Mouse (Mus musculus) heart, embryonic 12.5 days (tissue): ENCODE results near the gene Tank. TPM values are rescaled to one million over a fixed set of nuclear protein-coding genes. Genes with fewer than 3 reads are reported as not detected.

Source experiments
- ATAC-seq: fragments of 200-750 bp; cut with Nextera tagmentation; 2 replicates; pipeline ENCODE4 v1.8.0; 2017; ENCODE audit warnings: moderate TSS enrichment, moderate library complexity; ENCODE audit not compliant: insufficient number of reproducible peaks, low FRiP score
- H3K27ac ChIP-seq: fragments of 300-500 bp; sonication (generic); 2 replicates; pipeline ENCODE4 v1.5.1; 2016; ENCODE audit warnings: mild to moderate bottlenecking, moderate library complexity; ENCODE audit not compliant: poor library complexity, severe bottlenecking
- H3K27me3 ChIP-seq: fragments of 300-500 bp; sonication (generic); replicated peaks from 2 replicates; pipeline ENCODE4 v1.6.1; 2016; ENCODE audit warnings: mild to moderate bottlenecking, moderate library complexity
- H3K36me3 ChIP-seq: fragments of 300-500 bp; sonication (generic); 2 replicates; pipeline ENCODE4 v1.6.1; 2016; ENCODE audit warnings: mild to moderate bottlenecking, moderate library complexity
- H3K4me1 ChIP-seq: fragments of 300-500 bp; sonication (generic); replicated peaks from 2 replicates; pipeline ENCODE4 v1.6.1; 2016; ENCODE audit warnings: mild to moderate bottlenecking
- H3K4me2 ChIP-seq: fragments of 300-500 bp; sonication (generic); 2 replicates; pipeline ENCODE4 v1.6.1; 2016; ENCODE audit warnings: mild to moderate bottlenecking, moderate library complexity
- H3K4me3 ChIP-seq: fragments of 300-500 bp; sonication (generic); 2 replicates; pipeline ENCODE4 v1.5.1; 2016; ENCODE audit warnings: mild to moderate bottlenecking
- H3K9ac ChIP-seq: fragments of 300-500 bp; sonication (generic); 2 replicates; pipeline ENCODE4 v1.6.1; 2016; ENCODE audit warnings: mild to moderate bottlenecking, moderate library complexity
- H3K9me3 ChIP-seq: fragments of 300-500 bp; sonication (generic); replicated peaks from 2 replicates; pipeline ENCODE4 v1.6.1; 2016; ENCODE audit warnings: mild to moderate bottlenecking, moderate library complexity
- WGBS: fragments of 180-500 bp; shearing (Covaris S2); methylation state at CpG from one replicate; pipeline ENCODE4 v1.1.7; 2016; 5-methylcytosine and 5-hydroxymethylcytosine counted together
- polyA plus RNA-seq: library from polyadenylated mRNA; unstranded; fragments of >200 nt; fragmentation: Nextera tagmentation; extraction: Ambion mirVana; gene quantifications from 2 replicates; pipeline ENCODE4 v1.2.1, GENCODE M21; 2016

The Tank gene
- polyA plus RNA-seq, 1 experiment from 2014 or later, result 25.0 TPM

DNA sequence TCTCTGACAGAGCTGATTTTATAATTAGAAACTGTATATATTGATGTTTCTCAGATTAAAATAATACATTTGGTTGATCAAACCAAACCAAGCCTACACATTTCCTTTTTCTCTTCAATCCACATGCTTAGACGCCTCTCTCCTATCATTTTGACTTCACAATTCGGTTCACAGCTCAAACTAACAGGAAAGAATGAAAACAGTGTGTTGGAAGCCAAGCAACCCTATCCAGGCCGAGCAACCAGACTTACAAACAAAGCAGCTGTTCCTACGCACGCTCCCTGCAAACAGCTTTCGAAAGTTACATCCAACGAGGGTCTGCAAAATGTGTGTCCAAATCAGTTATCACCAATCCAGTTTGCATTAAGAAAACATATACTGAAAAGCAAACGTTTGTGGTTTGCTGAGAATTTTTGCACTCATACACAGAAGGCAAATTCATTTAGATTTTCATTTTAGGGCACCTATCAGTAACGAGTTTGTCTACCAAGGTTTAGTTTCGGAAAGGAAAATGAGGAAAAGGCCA lies 2.2 kb downstream of the Tank start:
- no peak overlapping the region for H3K9ac ChIP-seq
- ATAC-seq, result no peak
- no peak overlapping the region for H3K4me2 ChIP-seq
- no peak overlapping the region for H3K27ac ChIP-seq
- H3K36me3 ChIP-seq, result no peaks in the 10 kb centered on the region
- no peaks in the 10 kb centered on the region for H3K4me1 ChIP-seq
- no peaks in the 10 kb centered on the region for H3K27me3 ChIP-seq
- WGBS, result 67% methylated on average over 10 of the region's 10 CpGs
- H3K4me3 ChIP-seq, result no peak overlapping the region
- H3K9me3 ChIP-seq, result no peaks in the 10 kb centered on the region

- H3K27me3 ChIP-seq, result no peaks in the 10 kb centered on the region
- no peak overlapping the region for H3K27ac ChIP-seq
- H3K9me3 ChIP-seq, result no peaks in the 10 kb centered on the region
- H3K4me1 ChIP-seq, result no peaks in the 10 kb centered on the region
- no peak overlapping the region for H3K9ac ChIP-seq
- no peaks in the 10 kb centered on the region for H3K36me3 ChIP-seq
- no peak for ATAC-seq
- no peak overlapping the region for H3K4me3 ChIP-seq
- WGBS, result 83% methylated on average over 5 of the region's 5 CpGs
- H3K4me2 ChIP-seq, result no peak overlapping the region
Measured at GRCm38 (mm10) chr2:61582578-61583315, 4.4 kb downstream of the Tank start.

DNA sequence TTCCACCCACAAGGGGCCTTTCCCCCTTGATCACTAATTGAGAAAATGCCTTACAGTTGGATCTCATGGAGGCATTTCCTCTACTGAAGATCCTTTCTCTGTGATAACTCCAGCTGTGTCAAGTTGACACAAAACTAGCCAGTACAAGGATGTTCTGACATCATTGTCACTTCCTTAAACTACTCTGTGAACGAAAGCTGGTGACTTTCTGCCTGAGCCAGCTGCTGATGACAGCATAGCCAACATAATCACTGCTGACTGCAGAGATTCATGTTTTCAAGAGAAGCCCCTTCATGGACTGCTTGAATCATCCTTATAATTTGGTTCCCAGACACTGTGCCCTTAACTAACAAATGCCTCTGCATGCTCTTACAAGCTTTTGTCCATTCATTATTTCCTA lies 7.1 kb downstream of the Tank start:
- 44% methylated on average over 1 of the region's 1 CpGs for WGBS
- Histone ChIP-seq H3K9me3 (no peaks in the 10 kb centered on the region), H3K9ac (no peak overlapping the region)

GRCm38 (mm10) chr2:61586166-61586565 lies 7.8 kb downstream of the Tank start:
- H3K27ac ChIP-seq, result no peak overlapping the region
- no peaks in the 10 kb centered on the region for H3K36me3 ChIP-seq
- H3K4me3 ChIP-seq, result no peak overlapping the region
- WGBS, result 91% methylated on average over 3 of the region's 3 CpGs
- no peak for ATAC-seq
- no peak overlapping the region for H3K9ac ChIP-seq
- no peaks in the 10 kb centered on the region for H3K27me3 ChIP-seq
- no peaks in the 10 kb centered on the region for H3K4me1 ChIP-seq
- H3K9me3 ChIP-seq, result no peaks in the 10 kb centered on the region
- H3K4me2 ChIP-seq, result no peak overlapping the region

More for the DNA sequence above, 7.1 kb downstream of the Tank start:
- H3K4me1 ChIP-seq, result no peaks in the 10 kb centered on the region
- H3K4me3 ChIP-seq, result no peak overlapping the region
- no peaks in the 10 kb centered on the region for H3K27me3 ChIP-seq
- H3K4me2 ChIP-seq, result no peak overlapping the region
- H3K36me3 ChIP-seq, result no peaks in the 10 kb centered on the region
- no peak overlapping the region for H3K27ac ChIP-seq
- ATAC-seq, result no peak

- H3K9ac ChIP-seq, result no peak overlapping the region
- H3K27me3 ChIP-seq, result no peaks in the 10 kb centered on the region
- 82% methylated on average over 2 of the region's 2 CpGs for WGBS
- no peak overlapping the region for H3K4me2 ChIP-seq
- no peak overlapping the region for H3K27ac ChIP-seq
- ATAC-seq, result no peak
- H3K4me3 ChIP-seq, result no peak overlapping the region
- no peaks in the 10 kb centered on the region for H3K9me3 ChIP-seq
- peaks cover 4% of the 10 kb centered on the region; the same call in 1 of the 2 replicates for H3K4me1 ChIP-seq
- H3K36me3 ChIP-seq, result no peaks in the 10 kb centered on the region
Measured at GRCm38 (mm10) chr2:61590751-61591150, 12.4 kb downstream of the Tank start.

- Histone ChIP-seq H3K4me2 (no peak overlapping the region), H3K9me3 (no peaks in the 10 kb centered on the region), H3K36me3 (no peaks in the 10 kb centered on the region), H3K27ac (no peak overlapping the region), H3K4me3 (no peak overlapping the region), H3K9ac (no peak overlapping the region), H3K27me3 (no peaks in the 10 kb centered on the region), H3K4me1 (peaks cover 4% of the 10 kb centered on the region; the same call in 1 of the 2 replicates)
- WGBS, result 85% methylated on average over 3 of the region's 3 CpGs
- ATAC-seq, result no peak
Measured at GRCm38 (mm10) chr2:61592095-61592494, 13.7 kb downstream of the Tank start.

- ATAC-seq, result no peak
- WGBS, result 17% methylated on average over 5 of the region's 5 CpGs
- no peak overlapping the region for H3K9ac ChIP-seq
- H3K27ac ChIP-seq, result no peak overlapping the region
- H3K4me2 ChIP-seq, result peak overlapping the region; percentile 92; the same call in 1 of the 2 replicates
- H3K9me3 ChIP-seq, result no peaks in the 10 kb centered on the region
- H3K27me3 ChIP-seq, result no peaks in the 10 kb centered on the region
- H3K4me1 ChIP-seq, result peaks cover 4% of the 10 kb centered on the region; the same call in 1 of the 2 replicates
- H3K4me3 ChIP-seq, result peak overlapping the region; percentile 90
- no peaks in the 10 kb centered on the region for H3K36me3 ChIP-seq
Measured at GRCm38 (mm10) chr2:61592699-61593029, 14.3 kb downstream of the Tank start.

DNA sequence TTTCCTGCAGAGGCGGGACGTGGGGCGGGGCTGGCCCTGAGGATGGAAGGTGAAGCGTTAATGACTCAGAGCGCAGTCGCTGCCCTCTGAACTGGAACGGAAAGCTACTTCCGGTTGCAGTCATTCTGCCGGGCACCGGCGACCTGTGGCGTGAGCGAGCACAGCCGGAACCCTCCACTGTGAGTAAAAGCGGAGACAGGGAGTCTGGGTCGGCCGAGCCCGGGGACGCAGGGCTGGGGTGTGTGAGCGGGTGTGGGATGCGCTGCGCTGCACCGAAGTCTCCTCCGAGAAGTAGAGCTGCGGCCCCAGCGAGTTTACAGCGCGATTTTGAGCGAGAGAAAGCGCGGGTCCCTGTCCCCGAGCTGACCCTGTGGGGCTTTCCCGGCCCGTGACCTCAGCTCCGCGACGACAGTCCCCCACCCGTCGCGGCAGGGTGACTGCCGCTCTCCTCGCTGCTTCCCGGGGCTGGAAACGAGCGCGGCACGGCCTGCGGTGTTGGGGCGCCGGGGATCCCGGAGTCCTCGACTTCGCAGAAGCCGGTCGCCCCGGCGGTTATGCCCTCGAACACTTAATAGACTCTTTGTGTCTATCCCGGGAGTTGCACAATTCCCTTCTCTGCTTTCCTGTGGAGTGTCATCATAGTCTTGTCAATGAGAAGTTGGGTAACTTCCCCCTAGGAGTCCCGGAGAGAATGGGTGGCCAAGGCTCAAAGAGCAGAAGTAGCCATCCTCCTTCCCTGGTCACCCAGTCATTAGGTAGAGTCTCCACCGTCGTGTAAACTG lies 14.8 kb downstream of the Tank start:
- ATAC-seq, result peak; percentile 96
- Histone ChIP-seq H3K27me3 (no peaks in the 10 kb centered on the region), H3K36me3 (no peaks in the 10 kb centered on the region), H3K4me1 (peaks cover 4% of the 10 kb centered on the region; the same call in 1 of the 2 replicates), H3K9me3 (no peaks in the 10 kb centered on the region), H3K27ac (peak overlapping the region; percentile 86), H3K4me3 (peak overlapping the region; percentile 90), H3K4me2 (peak overlapping the region; percentile 92), H3K9ac (peak overlapping the region; percentile 90)
- WGBS, result under 1% methylated on average over 62 of the region's 62 CpGs

DNA sequence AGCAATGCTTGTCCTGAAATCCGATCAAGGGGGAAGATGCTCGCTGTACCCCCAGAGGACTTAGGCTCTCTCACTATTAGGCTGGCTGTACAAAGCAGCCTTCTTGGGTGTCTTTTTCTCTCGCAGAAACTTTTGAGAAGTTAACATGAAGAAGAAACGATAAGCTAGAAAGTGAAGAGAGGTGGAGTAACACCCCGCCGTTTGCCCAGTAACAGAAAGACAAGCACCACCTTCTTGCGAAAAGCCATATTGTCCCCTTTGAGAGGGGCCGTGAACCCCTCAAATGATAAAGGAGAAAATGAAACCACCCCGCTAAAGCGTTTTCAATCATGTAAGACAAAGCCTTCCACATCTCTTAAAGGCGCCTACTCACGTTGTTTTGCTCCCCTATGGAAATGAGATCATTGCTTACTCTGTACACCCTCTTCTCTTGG lies 15.5 kb downstream of the Tank start:
- Histone ChIP-seq H3K36me3 (no peaks in the 10 kb centered on the region), H3K4me3 (peak overlapping the region; percentile 90), H3K9me3 (no peaks in the 10 kb centered on the region), H3K27me3 (no peaks in the 10 kb centered on the region), H3K4me1 (peaks cover 4% of the 10 kb centered on the region; the same call in 1 of the 2 replicates), H3K4me2 (peak overlapping the region; percentile 92), H3K27ac (peak overlapping the region; percentile 86), H3K9ac (peak overlapping the region; percentile 90)
- no peak for ATAC-seq
- 3% methylated on average over 12 of the region's 12 CpGs for WGBS

DNA sequence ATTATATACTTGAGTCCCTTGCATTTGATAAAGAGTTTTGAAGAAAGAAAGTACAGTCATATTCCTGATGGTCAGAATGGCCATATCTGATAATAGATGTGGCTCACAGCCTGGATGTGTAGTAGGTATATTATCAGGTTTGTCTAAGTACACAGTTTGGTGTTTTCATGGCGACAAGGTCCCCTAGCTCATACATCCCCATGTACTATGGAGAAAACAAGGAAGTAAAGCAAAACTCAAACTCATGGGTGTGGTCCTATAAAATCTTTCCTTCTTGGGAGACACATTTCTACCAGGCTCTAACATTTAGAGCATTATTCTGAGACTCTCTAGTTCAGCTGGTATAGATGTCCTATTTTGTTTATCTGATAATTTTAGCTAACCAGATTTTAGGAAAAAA lies 21.3 kb downstream of the Tank start:
- no peak for ATAC-seq
- Histone ChIP-seq H3K27me3 (no peaks in the 10 kb centered on the region), H3K4me3 (no peak overlapping the region), H3K9me3 (no peaks in the 10 kb centered on the region), H3K27ac (no peak overlapping the region), H3K4me2 (no peak overlapping the region), H3K4me1 (peaks cover 2% of the 10 kb centered on the region; the same call in 1 of the 2 replicates), H3K9ac (no peak overlapping the region), H3K36me3 (no peaks in the 10 kb centered on the region)
- 82% methylated on average over 1 of the region's 1 CpGs for WGBS

DNA sequence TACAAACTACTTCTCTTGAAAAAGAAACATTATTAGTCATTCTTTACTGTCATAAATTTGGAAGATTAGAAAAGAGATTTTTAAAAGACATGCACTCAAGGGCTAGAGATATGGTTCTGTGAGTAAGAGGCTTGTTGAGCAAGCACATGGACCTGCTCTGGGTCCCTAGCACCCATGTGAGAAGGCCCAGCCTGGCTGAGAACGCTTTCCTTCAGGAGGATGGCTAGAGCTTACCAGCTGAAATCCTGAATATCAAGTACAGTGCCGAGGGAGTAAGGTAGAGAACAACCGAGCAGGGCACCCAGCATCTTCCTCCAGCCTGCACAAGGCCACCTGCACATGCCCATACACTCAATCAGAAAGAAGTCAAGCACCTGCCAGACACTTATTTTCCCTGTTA lies 25.1 kb downstream of the Tank start:
- H3K9ac ChIP-seq, result no peak overlapping the region
- WGBS, result 80% methylated on average over 3 of the region's 3 CpGs

More for the DNA sequence above, 25.1 kb downstream of the Tank start:
- Histone ChIP-seq H3K4me2 (no peak overlapping the region), H3K4me1 (no peaks in the 10 kb centered on the region), H3K4me3 (no peak overlapping the region), H3K9me3 (no peaks in the 10 kb centered on the region), H3K27ac (no peak overlapping the region), H3K27me3 (no peaks in the 10 kb centered on the region), H3K36me3 (no peaks in the 10 kb centered on the region)
- no peak for ATAC-seq
